Mouse (Mus musculus): ENCODE measurements around the gene Ctxn1. TPM values are rescaled to one million over a fixed set of nuclear protein-coding genes. Genes with fewer than 3 reads are reported as not detected.
"Not testable (repeated sequence)": the region's sequence is repeated elsewhere in the genome, so short reads cannot be mapped to it uniquely, and the experiment has no call there.

The Ctxn1 gene
- total RNA-seq (2021), result 1 to 10 TPM; 3.8 to 4.5 TPM
- long read RNA-seq, experiment 1, partial matches to known transcripts, result 0 of 1 reads
- long read RNA-seq, experiment 1, other reads (novel, unspliced or antisense), result 0 of 1 reads
- long read RNA-seq, experiment 2, transcript Ctxn1-201 (2 exons, 1,212 nt), result major isoform, 5 of 5 reads
- long read RNA-seq, experiment 2, partial matches to known transcripts, result 0 of 5 reads
- long read RNA-seq, experiment 2, other reads (novel, unspliced or antisense), result 0 of 5 reads

- peak; percentile 92 for DNase-seq
These were observed at the start of gene Ctxn1 for GRCm38 (mm10) chr8:4259125-4259804. Ctxn1 (minus strand) TSS chr8:4259274.

GRCm38 (mm10) chr8:4305838-4306237 lies 46.8 kb upstream of the Ctxn1 start:
- DNase-seq, result no peak

- no peak for DNase-seq
These were observed 45.1 kb upstream of the Ctxn1 start for GRCm38 (mm10) chr8:4304124-4304547.

GRCm38 (mm10) chr8:4297822-4298221 lies 38.7 kb upstream of the Ctxn1 start:
- no peak for DNase-seq

GRCm38 (mm10) chr8:4292738-4293137 lies 33.7 kb upstream of the Ctxn1 start:
- no peak for DNase-seq

- no peak for DNase-seq
These were observed 17.0 kb upstream of the Ctxn1 start for GRCm38 (mm10) chr8:4276111-4276465.

- peak; percentile 94 for DNase-seq
These were observed 16.4 kb upstream of the Ctxn1 start, which contains the start of gene Timm44 for GRCm38 (mm10) chr8:4275275-4276110. Timm44 (minus strand) TSS chr8:4275913.

GRCm38 (mm10) chr8:4269609-4270008 lies 10.5 kb upstream of the Ctxn1 start:
- no peak for DNase-seq

GRCm38 (mm10) chr8:4267627-4268026 lies 8.6 kb upstream of the Ctxn1 start:
- DNase-seq, result no peak

- DNase-seq, result no peak
These were observed 6.3 kb upstream of the Ctxn1 start for GRCm38 (mm10) chr8:4265160-4265914.

GRCm38 (mm10) chr8:4263105-4263791 lies 4.2 kb upstream of the Ctxn1 start:
- DNase-seq, result no peak

- DNase-seq, result no peak
These were observed 714 bp upstream of the Ctxn1 start for GRCm38 (mm10) chr8:4259805-4260170.

- no peak for DNase-seq
These were observed 396 bp downstream of the Ctxn1 start for GRCm38 (mm10) chr8:4258678-4259077.

GRCm38 (mm10) chr8:4258233-4258632 lies 841 bp downstream of the Ctxn1 start:
- DNase-seq, result peak; percentile 81

- DNase-seq, result no peak
These were observed 1.7 kb downstream of the Ctxn1 start for GRCm38 (mm10) chr8:4257350-4257749.

GRCm38 (mm10) chr8:4256911-4257310 lies 2.2 kb downstream of the Ctxn1 start:
- DNase-seq, result no peak

GRCm38 (mm10) chr8:4255471-4255870 lies 3.6 kb downstream of the Ctxn1 start:
- DNase-seq, result not testable (repeated sequence)

GRCm38 (mm10) chr8:4254001-4254400 lies 5.1 kb downstream of the Ctxn1 start:
- DNase-seq, result peak; percentile 45

- peak; percentile 95 for DNase-seq
These were observed 5.9 kb downstream of the Ctxn1 start, which contains the start of gene Snapc2 for GRCm38 (mm10) chr8:4252934-4253841. Snapc2 (plus strand) TSS chr8:4253080.

GRCm38 (mm10) chr8:4252116-4252760 lies 6.8 kb downstream of the Ctxn1 start:
- DNase-seq, result no peak

Data from gastrocnemius, postnatal 10 days (tissue).